Mouse (Mus musculus) heart, postnatal 0 days (tissue): Measurements from ENCODE around the gene Slc16a9. TPM values are rescaled to one million over a fixed set of nuclear protein-coding genes. Genes with fewer than 3 reads are reported as not detected.

Experiments
- ATAC-seq: fragments of 200-750 bp; cut with Nextera tagmentation; 2 replicates; pipeline ENCODE4 v1.8.0; 2017; ENCODE audit warnings: low read depth, moderate number of reproducible peaks, moderate library complexity; ENCODE audit not compliant: insufficient read depth
- DNase-seq: peaks from one replicate; pipeline ENCODE4 v3.0.0-alpha.2; 2016; ENCODE audit warnings: low spot score
- H3K27ac ChIP-seq: fragments of 300-500 bp; sonication (generic); 2 replicates; pipeline ENCODE4 v1.5.1; 2014; ENCODE audit warnings: low read depth, mild to moderate bottlenecking
- H3K27me3 ChIP-seq: fragments of 300-500 bp; sonication (generic); 2 replicates; pipeline ENCODE4 v1.6.1; 2014; ENCODE audit warnings: low read length, mixed read lengths; ENCODE audit not compliant: control insufficient read depth, insufficient read depth
- H3K36me3 ChIP-seq: fragments of 300-500 bp; sonication (generic); replicated peaks from 2 replicates; pipeline ENCODE4 v1.6.1; 2014; ENCODE audit warnings: low read length, mixed read lengths; ENCODE audit not compliant: control insufficient read depth, insufficient read depth
- H3K4me1 ChIP-seq: fragments of 300-500 bp; sonication (generic); 2 replicates; pipeline ENCODE4 v1.6.1; 2014; ENCODE audit warnings: antibody characterized with exemption; ENCODE audit not compliant: control insufficient read depth, insufficient read depth
- H3K4me2 ChIP-seq: fragments of 300-500 bp; sonication (generic); 2 replicates; pipeline ENCODE4 v1.6.1; 2014; ENCODE audit warnings: low read depth, mild to moderate bottlenecking, low read length, moderate library complexity
- H3K4me3 ChIP-seq: fragments of 300-500 bp; sonication (generic); 2 replicates; pipeline ENCODE4 v1.5.1; 2014; ENCODE audit warnings: low read depth, low read length
- H3K9ac ChIP-seq: fragments of 300-500 bp; sonication (generic); replicated peaks from 2 replicates; pipeline ENCODE4 v1.6.1; 2014; ENCODE audit warnings: low read depth, low read length, mixed read lengths
- H3K9me3 ChIP-seq: fragments of 300-500 bp; sonication (generic); replicated peaks from 2 replicates; pipeline ENCODE4 v1.6.1; 2016; ENCODE audit warnings: low read length; ENCODE audit not compliant: control insufficient read depth
- CTCF ChIP-seq: IDR thresholded peaks from 2 replicates; pipeline ENCODE4 v1.5.1; 2016; ENCODE audit warnings: antibody characterized with exemption, control low read depth, low read depth
- EP300 ChIP-seq: IDR thresholded peaks from 2 replicates; pipeline ENCODE4 v1.6.1; 2016; ENCODE audit warnings: antibody characterized with exemption, low read depth
- WGBS: fragments of 180-500 bp; shearing (Covaris S2); extraction: QIAGEN DNeasy Blood & Tissue Kit; methylation state at CpG from one replicate; pipeline ENCODE4 v1.1.7; 2014; 5-methylcytosine and 5-hydroxymethylcytosine counted together
- polyA plus RNA-seq: library from polyadenylated mRNA; unstranded; fragments of >200 nt; fragmentation: Nextera tagmentation; extraction: Ambion mirVana; gene quantifications from 2 replicates; pipeline ENCODE4 v1.2.1, GENCODE M21; 2015
- total RNA-seq: library from RNA; depleted of rRNA; stranded (reverse); fragments of >200 nt; gene quantifications from 2 replicates; pipeline ENCODE4 v1.2.3, GENCODE M21; 2014; ENCODE audit warnings: low replicate concordance

Gene Slc16a9
- total and polyA plus RNA-seq, 2 experiments from 2014 or later: 0.86 to 1.6 TPM

DNA sequence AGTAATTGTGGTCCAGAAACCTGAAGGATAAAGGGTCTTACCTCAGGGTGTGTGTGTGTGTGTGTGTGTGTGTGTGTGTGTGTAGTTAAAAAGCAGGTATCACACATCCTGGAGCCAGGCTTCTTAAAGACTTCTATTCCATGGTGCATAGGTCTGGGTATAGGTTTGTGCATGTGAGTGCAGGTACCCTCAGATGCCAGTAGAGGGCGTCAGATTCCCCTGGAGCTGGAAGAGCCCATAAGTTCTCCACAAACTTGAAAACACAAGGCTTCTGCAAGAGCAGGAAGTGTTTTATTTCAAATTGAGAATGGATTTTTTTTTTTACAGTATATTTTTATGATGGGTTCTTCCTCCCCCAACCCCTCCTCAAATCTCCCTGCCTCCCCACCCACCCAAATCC, 31.8 kb downstream of the Slc16a9 start:
- Histone ChIP-seq H3K4me1 (no peaks in the 10 kb centered on the region), H3K36me3 (no peaks in the 10 kb centered on the region), H3K9ac (no peak overlapping the region), H3K4me2 (no peak overlapping the region), H3K27me3 (no peaks in the 10 kb centered on the region), H3K4me3 (no peak overlapping the region), H3K9me3 (no peaks in the 10 kb centered on the region), H3K27ac (no peak overlapping the region)
- DNase-seq (no peak), ATAC-seq (no peak)
- no peak for TF ChIP-seq EP300
- TF ChIP-seq CTCF: no peak
- 68% methylated on average over 1 of the region's 1 CpGs for WGBS

DNA sequence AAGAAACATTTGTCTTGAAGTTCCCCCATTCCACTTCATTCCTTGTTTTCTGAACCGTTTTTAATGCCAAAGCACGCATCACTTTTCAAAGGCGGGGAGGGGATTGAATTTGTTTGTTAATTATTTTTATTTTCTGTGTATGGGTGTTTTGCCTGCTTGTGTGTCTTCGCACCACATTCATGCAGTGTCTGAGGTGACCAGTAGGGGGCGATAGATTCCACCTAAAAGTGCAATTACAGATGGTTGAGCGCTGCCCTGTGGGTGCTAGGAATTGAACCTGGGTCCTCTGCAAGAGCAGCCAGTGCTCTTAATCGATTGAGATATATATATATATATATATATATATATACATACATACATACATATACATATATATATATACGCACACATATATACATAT, 34.4 kb downstream of the Slc16a9 start:
- H3K4me2 ChIP-seq: no peak overlapping the region
- H3K4me3 ChIP-seq: no peak overlapping the region
- ATAC-seq (no peak), DNase-seq (no peak)
- H3K36me3 ChIP-seq: no peaks in the 10 kb centered on the region
- 72% methylated on average over 8 of the region's 8 CpGs for WGBS
- no peak overlapping the region for H3K27ac ChIP-seq
- H3K4me1 ChIP-seq: no peaks in the 10 kb centered on the region
- H3K27me3 ChIP-seq: no peaks in the 10 kb centered on the region
- H3K9ac ChIP-seq: no peak overlapping the region
- TF ChIP-seq CTCF: no peak
- no peak for TF ChIP-seq EP300
- no peaks in the 10 kb centered on the region for H3K9me3 ChIP-seq

DNA sequence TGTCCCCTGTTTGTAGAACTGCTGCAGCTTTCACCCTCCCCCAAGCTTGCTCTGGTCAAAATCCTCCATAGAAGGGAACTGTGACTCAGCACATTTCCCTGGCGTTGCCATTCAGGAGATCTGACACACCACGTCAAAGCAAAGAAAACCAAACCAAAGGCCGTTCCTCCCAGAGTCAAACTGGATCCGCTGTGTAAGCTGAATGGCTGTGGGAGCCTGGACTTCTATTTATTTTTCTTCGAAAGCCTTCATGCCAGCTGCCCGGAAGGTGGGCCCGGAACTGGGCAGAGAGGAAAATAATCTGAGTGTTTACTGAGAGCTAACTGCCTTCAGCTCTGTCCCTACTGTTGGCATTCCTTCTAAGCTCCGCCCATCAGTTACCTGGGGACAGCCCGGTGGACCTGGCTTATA, 42.9 kb downstream of the Slc16a9 start:
- no peak overlapping the region for H3K9ac ChIP-seq
- no peaks in the 10 kb centered on the region for H3K27me3 ChIP-seq
- no peak overlapping the region for H3K27ac ChIP-seq
- no peaks in the 10 kb centered on the region for H3K4me1 ChIP-seq
- peaks cover 5% of the 10 kb centered on the region; the same call in 1 of the 2 replicates for H3K9me3 ChIP-seq
- no peak overlapping the region for H3K4me3 ChIP-seq
- ATAC-seq (no peak), DNase-seq (no peak)
- 33% methylated on average over 9 of the region's 9 CpGs for WGBS
- no peak for TF ChIP-seq CTCF
- TF ChIP-seq EP300: no peak
- peak overlapping the region; percentile 29 for H3K4me2 ChIP-seq
- no peaks in the 10 kb centered on the region for H3K36me3 ChIP-seq

DNA sequence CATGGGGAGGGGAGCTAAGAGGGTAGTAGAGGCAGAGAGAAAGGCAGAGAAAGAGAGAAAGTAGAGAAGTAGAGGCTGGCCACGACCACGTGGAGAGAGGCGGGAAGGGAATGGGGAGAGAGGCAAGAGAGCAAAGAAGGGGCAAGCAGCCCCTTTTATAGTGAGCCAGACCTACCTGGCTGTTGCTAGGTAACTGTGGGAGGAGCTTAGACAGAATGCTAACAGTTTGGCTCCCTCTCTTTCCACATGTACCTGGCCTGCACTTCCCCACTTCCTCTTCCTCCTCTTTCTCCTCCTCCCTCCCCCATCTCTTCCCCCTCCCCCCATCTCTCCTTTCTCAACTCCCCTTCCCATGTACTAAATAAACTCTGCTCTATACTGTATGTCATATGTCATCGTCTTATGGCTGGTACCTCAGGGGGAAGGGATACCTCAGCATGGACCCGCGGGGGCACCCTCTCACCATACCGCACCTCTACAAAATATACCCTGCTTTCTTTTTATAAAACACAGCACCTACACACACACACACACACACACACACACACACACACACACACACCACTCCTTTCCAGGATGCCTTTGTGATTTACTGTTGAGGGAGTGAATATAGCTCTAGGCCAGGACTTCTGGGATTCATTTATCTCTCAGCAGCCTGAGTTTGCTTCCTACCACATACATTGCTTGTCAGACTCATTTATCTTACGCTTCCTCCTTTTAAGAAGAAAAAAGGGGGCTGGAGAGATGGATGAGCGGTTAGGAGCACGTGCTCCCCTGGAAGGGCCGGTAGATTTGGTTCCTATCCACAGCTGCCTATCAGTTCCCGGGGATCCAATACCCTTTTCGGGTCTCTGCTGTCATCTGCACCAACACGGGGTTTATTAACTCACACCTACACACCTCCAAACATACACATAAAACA, 43.8 kb downstream of the Slc16a9 start:
- H3K4me2 ChIP-seq: no peak overlapping the region
- TF ChIP-seq CTCF: no peak
- no peak for TF ChIP-seq EP300
- no peak overlapping the region for H3K4me3 ChIP-seq
- 62% methylated on average over 14 of the region's 14 CpGs for WGBS
- DNase-seq (no peak), ATAC-seq (no peak)
- H3K4me1 ChIP-seq: no peaks in the 10 kb centered on the region
- no peak overlapping the region for H3K9ac ChIP-seq
- H3K27ac ChIP-seq: no peak overlapping the region
- peaks cover 5% of the 10 kb centered on the region; the same call in 1 of the 2 replicates for H3K9me3 ChIP-seq
- H3K36me3 ChIP-seq: no peaks in the 10 kb centered on the region
- no peaks in the 10 kb centered on the region for H3K27me3 ChIP-seq

DNA sequence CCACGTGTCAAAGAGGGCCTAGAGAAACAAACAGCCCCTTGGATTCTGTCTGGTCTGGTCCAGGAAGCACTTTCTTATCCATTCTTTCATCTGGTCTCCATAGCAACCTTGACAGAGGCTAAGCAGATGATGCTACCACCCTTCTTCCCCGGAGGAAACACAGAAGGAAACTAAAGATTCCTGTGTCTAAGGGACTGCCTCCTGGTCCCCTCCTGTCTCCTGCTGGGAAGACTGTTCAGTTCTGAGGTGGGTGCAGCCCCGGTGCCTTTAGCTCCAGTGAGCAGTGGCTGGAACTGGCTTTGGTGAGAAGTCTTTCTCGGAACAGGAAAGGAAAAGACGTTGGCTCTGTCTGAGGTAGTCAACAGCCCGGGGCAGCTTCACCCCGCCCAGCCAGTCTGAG, 47.1 kb downstream of the Slc16a9 start:
- 28% methylated on average over 7 of the region's 7 CpGs for WGBS
- no peak for DNase-seq
- TF ChIP-seq CTCF: no peak

DNA sequence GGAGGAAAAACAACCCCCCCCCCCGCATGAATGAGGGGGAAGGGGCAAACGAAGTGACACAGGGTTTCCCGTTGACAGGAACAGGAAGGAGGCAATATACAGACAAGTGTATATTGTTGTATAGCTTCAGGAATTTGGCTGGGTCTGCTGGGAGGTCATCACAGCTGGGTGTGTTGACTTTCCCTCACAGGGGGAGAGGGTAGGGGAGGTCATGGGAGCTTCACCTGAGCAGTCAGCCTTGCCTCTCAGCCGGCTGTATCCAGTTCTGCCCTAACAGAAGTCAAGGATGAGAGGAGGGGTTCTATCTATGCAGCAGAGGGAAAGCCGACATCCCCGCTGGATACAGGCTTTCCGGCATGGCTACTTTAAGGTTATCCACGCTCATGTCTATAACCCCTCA, 49.2 kb downstream of the Slc16a9 start:
- no peaks in the 10 kb centered on the region for H3K36me3 ChIP-seq
- no peak overlapping the region for H3K4me2 ChIP-seq
- peaks cover 5% of the 10 kb centered on the region; the same call in 1 of the 2 replicates for H3K9me3 ChIP-seq
- H3K9ac ChIP-seq: no peak overlapping the region
- no peak overlapping the region for H3K4me3 ChIP-seq
- DNase-seq: no peak
- no peaks in the 10 kb centered on the region for H3K4me1 ChIP-seq
- no peak for ATAC-seq
- WGBS: 42% methylated on average over 8 of the region's 8 CpGs
- no peak overlapping the region for H3K27ac ChIP-seq
- no peak for TF ChIP-seq CTCF
- TF ChIP-seq EP300: no peak
- no peaks in the 10 kb centered on the region for H3K27me3 ChIP-seq

More for the DNA sequence above, 47.1 kb downstream of the Slc16a9 start:
- H3K4me3 ChIP-seq: no peak overlapping the region
- peaks cover 5% of the 10 kb centered on the region; the same call in 1 of the 2 replicates for H3K9me3 ChIP-seq
- no peak for ATAC-seq
- no peak overlapping the region for H3K27ac ChIP-seq
- no peaks in the 10 kb centered on the region for H3K27me3 ChIP-seq
- no peaks in the 10 kb centered on the region for H3K4me1 ChIP-seq
- H3K36me3 ChIP-seq: no peaks in the 10 kb centered on the region
- H3K4me2 ChIP-seq: no peak overlapping the region
- H3K9ac ChIP-seq: no peak overlapping the region
